Mouse (Mus musculus) hindbrain, embryonic 16.5 days (tissue): ENCODE results near the gene Des. TPM values are rescaled to one million over a fixed set of nuclear protein-coding genes. Genes with fewer than 3 reads are reported as not detected.

Experiments
- ATAC-seq: fragments of 200-750 bp; cut with Nextera tagmentation; 2 replicates; pipeline ENCODE4 v1.8.0; 2017; ENCODE audit warnings: moderate TSS enrichment, moderate library complexity
- H3K27ac ChIP-seq: fragments of 300-500 bp; sonication (generic); 2 replicates; pipeline ENCODE4 v1.5.1; 2014; ENCODE audit warnings: low read depth, mild to moderate bottlenecking, control low read depth, low read length, moderate library complexity
- H3K27me3 ChIP-seq: fragments of 300-500 bp; sonication (generic); replicated peaks from 2 replicates; pipeline ENCODE4 v1.6.1; 2014; ENCODE audit warnings: low read length; ENCODE audit not compliant: control insufficient read depth, insufficient read depth
- H3K36me3 ChIP-seq: fragments of 300-500 bp; sonication (generic); 2 replicates; pipeline ENCODE4 v1.6.1; 2014; ENCODE audit warnings: mild to moderate bottlenecking, low read length, moderate library complexity, mixed read lengths; ENCODE audit not compliant: control insufficient read depth, insufficient read depth
- H3K4me1 ChIP-seq: fragments of 300-500 bp; sonication (generic); 2 replicates; pipeline ENCODE4 v1.6.1; 2014; ENCODE audit warnings: low read depth, low read length; ENCODE audit not compliant: control insufficient read depth, insufficient read depth
- H3K4me2 ChIP-seq: fragments of 300-500 bp; sonication (generic); 2 replicates; pipeline ENCODE4 v1.6.1; 2014; ENCODE audit warnings: mild to moderate bottlenecking, low read length, control low read depth, moderate library complexity
- H3K4me3 ChIP-seq: fragments of 300-500 bp; sonication (generic); 2 replicates; pipeline ENCODE4 v1.5.1; 2014; ENCODE audit warnings: mild to moderate bottlenecking, low read length, control low read depth, moderate library complexity
- H3K9ac ChIP-seq: fragments of 300-500 bp; sonication (generic); 2 replicates; pipeline ENCODE4 v1.6.1; 2014; ENCODE audit warnings: low read depth, mild to moderate bottlenecking, control low read depth, low read length, moderate library complexity
- H3K9me3 ChIP-seq: fragments of 300-500 bp; sonication (generic); 2 replicates; pipeline ENCODE4 v1.6.1; 2014; ENCODE audit warnings: mild to moderate bottlenecking, low read length, moderate library complexity; ENCODE audit not compliant: control insufficient read depth
- WGBS: fragments of 180-500 bp; shearing (Covaris S2); extraction: QIAGEN DNeasy Blood & Tissue Kit; methylation state at CpG from one replicate; pipeline ENCODE4 v1.1.7; 2014; 5-methylcytosine and 5-hydroxymethylcytosine counted together
- polyA plus RNA-seq: library from polyadenylated mRNA; unstranded; fragments of >200 nt; fragmentation: Nextera tagmentation; extraction: Ambion mirVana; gene quantifications from 2 replicates; pipeline ENCODE4 v1.2.1, GENCODE M21; 2015

Des gene
- polyA plus RNA-seq, 1 experiment from 2014 or later, result 1.7 TPM

- WGBS, result 8% methylated on average over 15 of the region's 15 CpGs
- H3K27ac ChIP-seq, result no peak overlapping the region
- no peak overlapping the region for H3K4me2 ChIP-seq
Measured at GRCm38 (mm10) chr1:75344291-75345035, 15.7 kb upstream of the Des start.

GRCm38 (mm10) chr1:75345036-75345935, 14.8 kb upstream of the Des start:
- no peaks in the 10 kb centered on the region for H3K36me3 ChIP-seq
- no peaks in the 10 kb centered on the region for H3K9me3 ChIP-seq
- H3K4me1 ChIP-seq, result no peaks in the 10 kb centered on the region; the same call in 1 of the 2 replicates
- no peak overlapping the region for H3K27ac ChIP-seq
- no peak overlapping the region for H3K9ac ChIP-seq
- WGBS, result 37% methylated on average over 20 of the region's 20 CpGs
- H3K27me3 ChIP-seq, result peaks cover 6% of the 10 kb centered on the region; the same call in 1 of the 2 replicates
- H3K4me3 ChIP-seq, result no peak overlapping the region
- no peak for ATAC-seq
- H3K4me2 ChIP-seq, result no peak overlapping the region

More at GRCm38 (mm10) chr1:75344291-75345035, 15.7 kb upstream of the Des start:
- H3K4me1 ChIP-seq, result peaks cover 5% of the 10 kb centered on the region
- no peak; the same call in 1 of the 2 replicates for ATAC-seq
- no peaks in the 10 kb centered on the region for H3K36me3 ChIP-seq
- H3K9ac ChIP-seq, result no peak overlapping the region
- no peaks in the 10 kb centered on the region for H3K9me3 ChIP-seq
- no peak overlapping the region for H3K4me3 ChIP-seq
- peaks cover 6% of the 10 kb centered on the region; the same call in 1 of the 2 replicates for H3K27me3 ChIP-seq

GRCm38 (mm10) chr1:75347279-75347678, 12.8 kb upstream of the Des start:
- H3K9ac ChIP-seq, result no peak overlapping the region
- H3K4me1 ChIP-seq, result no peaks in the 10 kb centered on the region; the same call in 1 of the 2 replicates
- H3K4me3 ChIP-seq, result no peak overlapping the region
- H3K27me3 ChIP-seq, result peaks cover 4% of the 10 kb centered on the region; the same call in 1 of the 2 replicates
- no peaks in the 10 kb centered on the region for H3K9me3 ChIP-seq
- no peaks in the 10 kb centered on the region for H3K36me3 ChIP-seq
- ATAC-seq, result no peak
- WGBS, result 81% methylated on average over 5 of the region's 5 CpGs
- no peak overlapping the region for H3K27ac ChIP-seq
- H3K4me2 ChIP-seq, result no peak overlapping the region

GRCm38 (mm10) chr1:75349275-75349674, 10.9 kb upstream of the Des start:
- Histone ChIP-seq H3K4me2 (no peak overlapping the region), H3K4me3 (no peak overlapping the region), H3K27me3 (no peaks in the 10 kb centered on the region; the same call in 1 of the 2 replicates), H3K36me3 (no peaks in the 10 kb centered on the region), H3K9ac (no peak overlapping the region), H3K9me3 (no peaks in the 10 kb centered on the region), H3K27ac (no peak overlapping the region), H3K4me1 (no peaks in the 10 kb centered on the region; the same call in 1 of the 2 replicates)
- WGBS, result 37% methylated on average over 5 of the region's 5 CpGs
- ATAC-seq, result no peak

GRCm38 (mm10) chr1:75357261-75357660, 2.9 kb upstream of the Des start:
- peaks cover 29% of the 10 kb centered on the region for H3K27me3 ChIP-seq
- no peak for ATAC-seq
- 63% methylated on average over 7 of the region's 7 CpGs for WGBS

GRCm38 (mm10) chr1:75358009-75358408, 2.1 kb upstream of the Des start:
- H3K27ac ChIP-seq, result no peak overlapping the region
- H3K4me2 ChIP-seq, result no peak overlapping the region
- no peak for ATAC-seq
- H3K9ac ChIP-seq, result no peak overlapping the region
- no peaks in the 10 kb centered on the region for H3K9me3 ChIP-seq
- 92% methylated on average over 4 of the region's 4 CpGs for WGBS
- peaks cover 12% of the 10 kb centered on the region for H3K4me1 ChIP-seq
- H3K27me3 ChIP-seq, result peaks cover 31% of the 10 kb centered on the region
- H3K4me3 ChIP-seq, result no peak overlapping the region
- no peaks in the 10 kb centered on the region for H3K36me3 ChIP-seq

More at GRCm38 (mm10) chr1:75357261-75357660, 2.9 kb upstream of the Des start:
- H3K9me3 ChIP-seq, result no peaks in the 10 kb centered on the region
- no peaks in the 10 kb centered on the region for H3K36me3 ChIP-seq
- H3K4me2 ChIP-seq, result no peak overlapping the region
- no peak overlapping the region for H3K9ac ChIP-seq
- no peak overlapping the region for H3K27ac ChIP-seq
- H3K4me3 ChIP-seq, result no peak overlapping the region
- peaks cover 12% of the 10 kb centered on the region for H3K4me1 ChIP-seq

- 68% methylated on average over 13 of the region's 13 CpGs for WGBS
- no peaks in the 10 kb centered on the region for H3K36me3 ChIP-seq
- no peak overlapping the region for H3K4me3 ChIP-seq
- H3K27ac ChIP-seq, result no peak overlapping the region
- H3K4me2 ChIP-seq, result no peak overlapping the region
- no peak for ATAC-seq
- peaks cover 12% of the 10 kb centered on the region for H3K4me1 ChIP-seq
- no peaks in the 10 kb centered on the region for H3K9me3 ChIP-seq
- H3K27me3 ChIP-seq, result peaks cover 31% of the 10 kb centered on the region
- H3K9ac ChIP-seq, result no peak overlapping the region
Measured at GRCm38 (mm10) chr1:75359346-75359745, 783 bp upstream of the Des start.

GRCm38 (mm10) chr1:75361123-75361522, 994 bp downstream of the Des start:
- H3K4me1 ChIP-seq, result peaks cover 18% of the 10 kb centered on the region
- H3K4me3 ChIP-seq, result no peak overlapping the region
- no peaks in the 10 kb centered on the region for H3K9me3 ChIP-seq
- H3K4me2 ChIP-seq, result no peak overlapping the region; the same call in 1 of the 2 replicates
- H3K9ac ChIP-seq, result no peak overlapping the region
- H3K36me3 ChIP-seq, result no peaks in the 10 kb centered on the region
- H3K27ac ChIP-seq, result no peak overlapping the region
- WGBS, result 56% methylated on average over 4 of the region's 4 CpGs
- ATAC-seq, result no peak
- H3K27me3 ChIP-seq, result peaks cover 31% of the 10 kb centered on the region

GRCm38 (mm10) chr1:75361750-75362149, 1.6 kb downstream of the Des start:
- Histone ChIP-seq H3K27me3 (peaks cover 31% of the 10 kb centered on the region), H3K4me2 (no peak overlapping the region), H3K4me1 (peaks cover 18% of the 10 kb centered on the region), H3K9me3 (no peaks in the 10 kb centered on the region), H3K27ac (no peak overlapping the region), H3K4me3 (no peak overlapping the region), H3K36me3 (no peaks in the 10 kb centered on the region), H3K9ac (no peak overlapping the region)
- WGBS, result 40% methylated on average over 4 of the region's 4 CpGs
- ATAC-seq, result no peak
